Mouse (Mus musculus) lung, adult 2 months (tissue): ENCODE data around the gene Coro2b.

ENCODE experiments used
- CTCF ChIP-seq: fragments of 200-500 bp; IDR thresholded peaks from 2 replicates; pipeline ENCODE4 v1.5.1; 2011; ENCODE audit warnings: mild to moderate bottlenecking, low read length, control low read depth; ENCODE audit not compliant: insufficient read depth
- POLR2A ChIP-seq: fragments of 200-500 bp; IDR thresholded peaks from 2 replicates; pipeline ENCODE4 v1.6.1; 2011; ENCODE audit warnings: low read depth, mild to moderate bottlenecking, control low read depth, low read length, borderline replicate concordance; ENCODE audit errors: extremely low read depth

- TF ChIP-seq CTCF, result no peak
- no peak for TF ChIP-seq POLR2A
Measured at GRCm38 (mm10) chr9:62422926-62423325, 113.9 kb downstream of the Coro2b start.
